Comparison of ENCODE assay signal across 1 mouse cellular context in the genomic region with DNA sequence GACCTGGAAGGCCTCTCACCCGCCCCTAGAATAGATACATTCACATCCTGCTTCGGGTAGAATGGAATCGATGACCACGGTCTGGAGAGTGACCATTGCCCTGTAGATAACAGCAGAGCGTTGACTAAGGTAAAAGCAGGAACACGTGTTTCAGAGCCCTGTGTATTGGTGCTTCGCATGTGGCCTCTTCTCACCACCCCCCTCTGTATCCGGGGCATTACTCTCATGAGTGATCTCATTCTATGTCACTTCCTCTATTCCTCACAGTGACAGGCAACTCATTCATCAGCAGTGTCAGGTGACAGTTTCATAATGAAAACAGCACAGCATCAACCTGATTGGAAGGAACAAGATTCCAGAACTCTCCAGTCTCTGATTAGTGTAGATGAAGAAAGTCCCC.
TF ChIP-seq lines count a peak whose summit lies in the region.

No protein-coding gene starts in this region.

TF ChIP-seq in CH12.LX, 34 proteins besides CTCF, POLR2A, EP300 and RAD21:
- no peak for TF ChIP-seq E2F4 (IDR thresholded peaks at IDR 0.05; ENCODE audit: insufficient replicate concordance, low read depth, low read length)
- TF ChIP-seq ELF1 (IDR thresholded peaks at IDR 0.05; ENCODE audit: low read depth, low read length) = no peak
- no peak for TF ChIP-seq MEF2A (IDR thresholded peaks at IDR 0.05; ENCODE audit: borderline replicate concordance, low read depth, low read length)
- no peak for TF ChIP-seq SMC3 (IDR thresholded peaks at IDR 0.05; ENCODE audit: low read depth, low read length)
- no peak for TF ChIP-seq SIN3A (IDR thresholded peaks at IDR 0.05; ENCODE audit: low read length)
- TF ChIP-seq CHD1 (IDR thresholded peaks at IDR 0.05; ENCODE audit: low read depth, low read length) = no peak
- TF ChIP-seq HCFC1 (IDR thresholded peaks at IDR 0.05; ENCODE audit: low read depth, low read length) = peak; percentile 24; the same call in 1 of the 2 replicates
- TF ChIP-seq ETS1 (conservative IDR thresholded peaks at IDR 0.05; ENCODE audit: low read depth, low read length) = no peak
- no peak for TF ChIP-seq ZC3H11A (IDR thresholded peaks at IDR 0.05; ENCODE audit: low read depth, low read length)
- 0 out of 2 replicates have a peak, but pooled peaks have one; percentile 22 for TF ChIP-seq CHD2 (IDR thresholded peaks at IDR 0.05; ENCODE audit: low read length)
- TF ChIP-seq ZNF384 (IDR thresholded peaks at IDR 0.05; ENCODE audit: low read depth, low read length) = no peak
- no peak for TF ChIP-seq UBTF (IDR thresholded peaks at IDR 0.05; ENCODE audit: low read depth, low read length)
- TF ChIP-seq USF1 (IDR thresholded peaks at IDR 0.05; ENCODE audit: low read depth, low read length) = no peak
- peak; percentile 75 for TF ChIP-seq BHLHE40 (IDR thresholded peaks at IDR 0.05; ENCODE audit: low read depth, low read length)
- peak; percentile 60 for TF ChIP-seq IRF4 (IDR thresholded peaks at IDR 0.05; ENCODE audit: low read depth, low read length)
- TF ChIP-seq MAZ (IDR thresholded peaks at IDR 0.05; ENCODE audit: low read depth, low read length) = no peak
- TF ChIP-seq MYC (IDR thresholded peaks at IDR 0.05; ENCODE audit: low read depth, low read length) = peak; percentile 99
- no peak for TF ChIP-seq GABPA (IDR thresholded peaks at IDR 0.05; ENCODE audit: insufficient replicate concordance, low read depth, low read length)
- TF ChIP-seq RCOR1 (conservative IDR thresholded peaks at IDR 0.05; ENCODE audit: low read depth, low read length) = 0 out of 2 replicates have a peak, but pooled peaks have one; percentile 18
- TF ChIP-seq MXI1 (IDR thresholded peaks at IDR 0.05; ENCODE audit: low read depth, low read length) = peak; percentile 61; the same call in 1 of the 2 replicates
- no peak for TF ChIP-seq ZMIZ1 (IDR thresholded peaks at IDR 0.05; ENCODE audit: low read depth, low read length)
- no peak for TF ChIP-seq TBP (conservative IDR thresholded peaks at IDR 0.05; ENCODE audit: low read depth, low read length)
- no peak for TF ChIP-seq MAFK (IDR thresholded peaks at IDR 0.05; ENCODE audit: insufficient replicate concordance, low read length)
- TF ChIP-seq TCF12 (IDR thresholded peaks at IDR 0.05; ENCODE audit: low read depth, low read length) = no peak
- TF ChIP-seq POLR2AphosphoS2 (IDR thresholded peaks at IDR 0.05; ENCODE audit: low read depth, low read length) = no peak
- no peak for TF ChIP-seq ZKSCAN1 (IDR thresholded peaks at IDR 0.05; ENCODE audit: borderline replicate concordance, low read depth, low read length)
- TF ChIP-seq NELFE (IDR thresholded peaks at IDR 0.05; ENCODE audit: low read depth, low read length) = no peak
- peak; percentile 85 for TF ChIP-seq JUN (IDR thresholded peaks at IDR 0.05; ENCODE audit: insufficient read depth, low read depth, low read length)
- peak; percentile 54 for TF ChIP-seq JUND (conservative IDR thresholded peaks at IDR 0.05; ENCODE audit: low read depth, low read length)
- TF ChIP-seq USF2 (conservative IDR thresholded peaks at IDR 0.05; ENCODE audit: low read depth, low read length) = no peak
- TF ChIP-seq KAT2A (IDR thresholded peaks at IDR 0.05; ENCODE audit: insufficient replicate concordance, low read length) = no peak
- TF ChIP-seq PAX5 (IDR thresholded peaks at IDR 0.05; ENCODE audit: low read length) = no peak
- no peak for TF ChIP-seq NRF1 (IDR thresholded peaks at IDR 0.05; ENCODE audit: low read depth, low read length)
- peak; percentile 98 for TF ChIP-seq MAX (IDR thresholded peaks at IDR 0.05; ENCODE audit: low read length)
